Comparison of ENCODE assay signal across 8 mouse cellular contexts in genomic region chr5:117358248-117358630, GRCm38 (mm10). TPM values are rescaled to one million over a fixed set of nuclear protein-coding genes. Genes with fewer than 3 reads are reported as not detected.
A peak's percentile ranks its signal among the peaks of the same experiment; 100 is the strongest.
DNase-seq lines count a peak whose midpoint lies in the region; ATAC-seq and TF ChIP-seq lines count a peak whose summit lies in the region.

No protein-coding gene starts in this region.

- ATAC-seq in heart, embryonic 13.5 days (ENCODE audit: extremely low read depth, insufficient number of reproducible peaks, low FRiP score, low TSS enrichment): no peak
- no peak for ATAC-seq in forebrain, embryonic 13.5 days
- no peak for ATAC-seq in liver, postnatal 0 days

- no peaks in the 10 kb centered on the region for H3K36me3 ChIP-seq in heart, embryonic 13.5 days
- H3K36me3 ChIP-seq in E14TG2a.4 (ENCODE audit: insufficient read depth, low read length): peaks cover 33% of the 10 kb centered on the region
- peaks cover under 1% of the 10 kb centered on the region; the same call in 1 of the 2 replicates for H3K36me3 ChIP-seq in forebrain, embryonic 13.5 days (ENCODE audit: poor library complexity, severe bottlenecking)
- H3K36me3 ChIP-seq in liver, postnatal 0 days (replicated peaks; ENCODE audit: insufficient read depth, low read length): no peaks in the 10 kb centered on the region

- intact Hi-C loops in heart, postnatal 25 days (cut with DNase I): no loop called here
- intact Hi-C loops in left cerebral cortex, postnatal 4 days (cut with DNase I): no loop called here

- H3K4me2 ChIP-seq in heart, embryonic 13.5 days: peak overlapping the region; percentile 91
- H3K4me2 ChIP-seq in forebrain, embryonic 13.5 days: peak overlapping the region; percentile 87
- H3K4me2 ChIP-seq in liver, postnatal 0 days (ENCODE audit: low read depth, low read length): peak overlapping the region; percentile 77

- no peak for DNase-seq in heart, postnatal 25 days (ENCODE audit: low spot score)
- no peak for DNase-seq in liver, postnatal 0 days
- DNase-seq in left cerebral cortex, postnatal 4 days: no peak
- DNase-seq in adrenal gland, postnatal 14 days: no peak
- DNase-seq in gastrocnemius, postnatal 10 days: no peak

- peaks cover 71% of the 10 kb centered on the region for H3K4me1 ChIP-seq in heart, embryonic 13.5 days
- H3K4me1 ChIP-seq in E14TG2a.4 (replicated peaks; ENCODE audit: low read depth, low read length): peaks cover 76% of the 10 kb centered on the region
- peaks cover 58% of the 10 kb centered on the region for H3K4me1 ChIP-seq in forebrain, embryonic 13.5 days
- H3K4me1 ChIP-seq in liver, postnatal 0 days (ENCODE audit: insufficient read depth): peaks cover 34% of the 10 kb centered on the region

- no peaks in the 10 kb centered on the region for H3K27me3 ChIP-seq in heart, embryonic 13.5 days (replicated peaks)
- H3K27me3 ChIP-seq in E14TG2a.4 (ENCODE audit: insufficient read depth, low read length): no peaks in the 10 kb centered on the region
- no peaks in the 10 kb centered on the region for H3K27me3 ChIP-seq in forebrain, embryonic 13.5 days
- no peaks in the 10 kb centered on the region for H3K27me3 ChIP-seq in liver, postnatal 0 days (ENCODE audit: insufficient read depth, low read length)

- peak overlapping the region; percentile 98 for H3K27ac ChIP-seq in heart, embryonic 13.5 days (replicated peaks)
- H3K27ac ChIP-seq in forebrain, embryonic 13.5 days: peak overlapping the region; percentile 88
- peak overlapping the region; percentile 98 for H3K27ac ChIP-seq in liver, postnatal 0 days (ENCODE audit: low read depth)

- no peak for TF ChIP-seq EP300 in liver, postnatal 0 days (IDR thresholded peaks at IDR 0.05; ENCODE audit: low read depth)

- H3K4me3 ChIP-seq in heart, embryonic 13.5 days: peak overlapping the region; percentile 99
- peak overlapping the region; percentile 95 for H3K4me3 ChIP-seq in E14TG2a.4 (replicated peaks; ENCODE audit: low read length)
- H3K4me3 ChIP-seq in forebrain, embryonic 13.5 days: peak overlapping the region; percentile 98
- H3K4me3 ChIP-seq in liver, postnatal 0 days (ENCODE audit: low read depth, low read length): peak overlapping the region; percentile 89

- H3K9me3 ChIP-seq in heart, embryonic 13.5 days: no peaks in the 10 kb centered on the region
- no peaks in the 10 kb centered on the region for H3K9me3 ChIP-seq in E14TG2a.4 (ENCODE audit: low read length)
- no peaks in the 10 kb centered on the region for H3K9me3 ChIP-seq in forebrain, embryonic 13.5 days (replicated peaks)
- H3K9me3 ChIP-seq in liver, postnatal 0 days (ENCODE audit: low read length): no peaks in the 10 kb centered on the region

- 10% methylated on average over 6 of the region's 6 CpGs for WGBS in heart, embryonic 13.5 days
- 5% methylated on average over 6 of the region's 6 CpGs for WGBS in forebrain, embryonic 13.5 days
- WGBS in liver, postnatal 0 days (ENCODE audit: insufficient replicate concordance): 18% methylated on average over 6 of the region's 6 CpGs

- H3K9ac ChIP-seq in heart, embryonic 13.5 days: peak overlapping the region; percentile 99
- peak overlapping the region; percentile 98 for H3K9ac ChIP-seq in forebrain, embryonic 13.5 days
- H3K9ac ChIP-seq in liver, postnatal 0 days (replicated peaks): peak overlapping the region; percentile 93

- no peak for TF ChIP-seq CTCF in E14TG2a.4 (conservative IDR thresholded peaks at IDR 0.05; ENCODE audit: low read length)
- no peak for TF ChIP-seq CTCF in liver, postnatal 0 days (IDR thresholded peaks at IDR 0.05; ENCODE audit: low read depth)

RNA-seq across cellular contexts. Expression of gene Wsb2, which starts 1.1 kb away (rescaled TPM):
- polyA plus RNA-seq in heart, embryonic 13.5 days (2015; fragmentation: Nextera tagmentation; extraction: Ambion mirVana): 74.2 and 79.3 TPM in 2 replicates
- 10 to 100 TPM; 98.6 to 98.9 TPM for total RNA-seq in heart, postnatal 25 days (2021)
- 86.2 and 99.0 TPM in 2 replicates for polyA plus RNA-seq in forebrain, embryonic 13.5 days (2015; fragmentation: Nextera tagmentation; extraction: Ambion mirVana)
- 31.7 and 32.3 TPM in 2 replicates for polyA plus RNA-seq in liver, postnatal 0 days (2015; fragmentation: Nextera tagmentation; extraction: Ambion mirVana)
- 100 to 1,000 TPM; 407 to 423 TPM for total RNA-seq in left cerebral cortex, postnatal 4 days (2021)
- 100 and 103 TPM in 2 replicates for total RNA-seq in adrenal gland, postnatal 14 days (2021)
- 10 to 100 TPM; 80.3 to 83.1 TPM for total RNA-seq in gastrocnemius, postnatal 10 days (2021)

RNA-seq across cellular contexts. Expression of gene Rfc5, which starts 30.6 kb away (rescaled TPM):
- polyA plus RNA-seq in heart, embryonic 13.5 days (2015; fragmentation: Nextera tagmentation; extraction: Ambion mirVana): 64.3 and 67.7 TPM in 2 replicates
- total RNA-seq in heart, postnatal 25 days (2021): 1 to 10 TPM; 2.9 to 6.0 TPM
- 68.3 and 90.8 TPM in 2 replicates for polyA plus RNA-seq in forebrain, embryonic 13.5 days (2015; fragmentation: Nextera tagmentation; extraction: Ambion mirVana)
- 18.8 and 23.9 TPM in 2 replicates for polyA plus RNA-seq in liver, postnatal 0 days (2015; fragmentation: Nextera tagmentation; extraction: Ambion mirVana)
- total RNA-seq in left cerebral cortex, postnatal 4 days (2021): 10 to 100 TPM; 20.2 to 26.4 TPM
- 15.4 and 16.8 TPM in 2 replicates for total RNA-seq in adrenal gland, postnatal 14 days (2021)
- total RNA-seq in gastrocnemius, postnatal 10 days (2021): 1 to 10 TPM; 7.5 to 8.5 TPM

RNA-seq across cellular contexts. Expression of gene Vsig10, which starts 39.4 kb away (rescaled TPM):
- 7.6 and 8.1 TPM in 2 replicates for polyA plus RNA-seq in heart, embryonic 13.5 days (2015; fragmentation: Nextera tagmentation; extraction: Ambion mirVana)
- total RNA-seq in heart, postnatal 25 days (2021): 10 to 100 TPM; 11.1 to 12.9 TPM
- polyA plus RNA-seq in forebrain, embryonic 13.5 days (2015; fragmentation: Nextera tagmentation; extraction: Ambion mirVana): 0.98 and 2.6 TPM in 2 replicates
- 2.1 and 2.9 TPM in 2 replicates for polyA plus RNA-seq in liver, postnatal 0 days (2015; fragmentation: Nextera tagmentation; extraction: Ambion mirVana)
- 1 to 10 TPM; 1.9 to 3.1 TPM for total RNA-seq in left cerebral cortex, postnatal 4 days (2021)
- 18.5 and 21.6 TPM in 2 replicates for total RNA-seq in adrenal gland, postnatal 14 days (2021)
- 10 to 100 TPM in 1 of 2 experiments, 1 to 10 TPM in 1; 8.6 to 11.9 TPM for total RNA-seq in gastrocnemius, postnatal 10 days (2021)

RNA-seq across cellular contexts. Expression of gene Ksr2, which starts 55.6 kb away (rescaled TPM):
- polyA plus RNA-seq in heart, embryonic 13.5 days (2015; fragmentation: Nextera tagmentation; extraction: Ambion mirVana): 0.07 and 0.13 TPM in 2 replicates
- total RNA-seq in heart, postnatal 25 days (2021): not detected
- 2.5 and 3.2 TPM in 2 replicates for polyA plus RNA-seq in forebrain, embryonic 13.5 days (2015; fragmentation: Nextera tagmentation; extraction: Ambion mirVana)
- 0.08 and 0.09 TPM in 2 replicates for polyA plus RNA-seq in liver, postnatal 0 days (2015; fragmentation: Nextera tagmentation; extraction: Ambion mirVana)
- total RNA-seq in left cerebral cortex, postnatal 4 days (2021): 10 to 100 TPM; 23.4 to 24.1 TPM
- 4.7 and 5.2 TPM in 2 replicates for total RNA-seq in adrenal gland, postnatal 14 days (2021)
- total RNA-seq in gastrocnemius, postnatal 10 days (2021): under 1 TPM; 0.16 to 0.27 TPM
